Mouse (Mus musculus): ENCODE results near the gene D6Ertd527e.

Gene D6Ertd527e

GRCm38 (mm10) chr6:87112125-87112524, 7.6 kb downstream of the D6Ertd527e start:
- no peak for DNase-seq

GRCm38 (mm10) chr6:87115981-87116380, 11.4 kb downstream of the D6Ertd527e start:
- DNase-seq: no peak

GRCm38 (mm10) chr6:87116596-87116995, 12.1 kb downstream of the D6Ertd527e start:
- no peak for DNase-seq

DNA sequence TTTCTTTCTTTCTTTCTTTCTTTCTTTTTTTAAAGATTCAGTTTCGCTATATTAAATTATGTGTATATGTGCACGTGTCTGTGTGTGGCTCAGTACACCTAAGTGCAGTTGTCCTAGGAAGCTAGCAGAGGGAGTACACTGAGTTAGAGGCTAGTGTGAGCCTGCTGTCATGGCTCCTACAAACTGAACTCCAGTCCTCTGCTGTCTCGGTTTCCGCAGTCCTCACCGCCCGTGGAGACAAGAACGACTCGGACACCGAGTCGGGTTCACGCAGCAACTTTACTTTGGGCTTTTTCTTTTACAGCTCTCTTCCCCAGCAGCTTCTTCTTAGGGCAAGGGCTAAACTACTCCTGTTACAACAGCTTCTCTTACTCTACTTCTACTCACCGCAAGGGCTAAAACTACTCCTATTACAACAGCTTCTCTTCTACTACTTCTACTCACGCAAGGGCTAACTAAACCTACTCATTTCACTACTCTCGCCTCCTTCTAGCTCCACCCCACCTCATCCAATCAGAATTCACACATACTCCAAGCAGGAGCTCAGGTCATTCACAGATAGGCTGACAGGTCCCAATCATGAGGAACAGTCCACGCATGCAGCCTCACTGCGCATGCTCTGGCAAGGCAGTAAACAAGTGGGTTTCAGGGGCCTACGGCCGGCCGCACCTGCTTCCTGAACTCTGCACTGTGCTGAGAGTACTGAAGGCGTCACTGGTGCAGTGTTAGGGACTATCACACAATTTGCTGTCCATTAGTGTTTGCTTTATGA, 14.7 kb downstream of the D6Ertd527e start:
- peak; percentile 72 to 81 for DNase-seq

DNA sequence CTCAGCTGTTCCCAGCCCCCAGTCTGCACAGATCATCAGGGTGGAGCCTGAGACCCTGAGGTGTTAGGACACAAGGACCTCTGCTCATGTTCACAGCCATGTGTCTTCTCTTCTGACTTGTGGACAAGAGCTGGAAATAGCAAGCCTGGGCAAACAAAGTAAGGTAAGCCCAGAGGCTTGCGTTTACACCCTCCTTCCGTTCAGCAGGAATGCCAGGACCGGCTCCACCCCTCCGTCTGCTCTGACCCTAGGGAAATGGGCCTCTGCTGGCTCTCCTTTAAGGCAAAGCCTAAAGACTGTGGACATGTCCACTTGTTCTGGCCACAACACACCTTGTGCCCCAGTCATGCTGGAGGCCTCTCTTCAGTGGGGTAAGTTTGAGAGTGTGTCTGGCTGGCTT, 15.4 kb downstream of the D6Ertd527e start:
- peak in 1 of 2 experiments; percentile 20 for DNase-seq

GRCm38 (mm10) chr6:87120661-87121060, 16.1 kb downstream of the D6Ertd527e start:
- DNase-seq: no peak

DNA sequence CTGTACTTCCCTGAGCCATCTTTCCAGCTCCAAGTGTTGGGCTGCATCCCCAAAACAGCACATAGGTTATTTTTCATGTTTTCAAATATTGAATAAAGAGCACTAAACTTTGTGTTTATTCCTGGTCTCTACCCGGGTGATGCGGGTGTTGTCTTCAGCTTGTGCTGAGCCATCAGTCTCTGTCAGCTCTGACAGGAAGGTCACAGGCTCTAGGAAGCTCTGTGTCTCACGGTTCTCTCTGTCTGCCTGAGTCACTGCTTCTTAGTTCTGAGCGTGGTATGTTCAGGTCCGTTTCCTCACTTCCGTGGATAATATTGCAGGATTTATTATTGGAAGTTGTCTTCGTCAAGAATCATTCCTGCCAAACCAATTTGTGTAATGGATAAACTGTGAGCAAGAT, 17.4 kb downstream of the D6Ertd527e start:
- no peak for DNase-seq

DNA sequence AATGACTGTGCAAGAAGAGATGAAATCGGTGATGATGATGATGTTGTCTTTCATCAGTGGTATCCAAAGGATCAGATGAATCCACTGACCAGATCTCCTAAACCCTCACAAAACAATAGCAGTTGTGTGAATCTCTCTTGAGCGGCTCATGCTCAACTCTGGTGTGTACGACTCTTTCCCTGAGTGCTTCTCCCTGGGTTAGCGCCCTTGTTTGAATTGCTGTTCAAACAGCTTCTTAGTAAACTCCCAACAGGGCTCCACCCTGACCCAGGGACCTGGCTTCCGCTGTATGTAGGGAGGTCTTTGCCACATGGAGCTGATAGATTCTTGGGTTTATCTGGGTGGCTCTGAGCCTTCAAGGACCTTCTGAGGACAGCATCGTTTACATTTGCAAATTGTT, 18.9 kb downstream of the D6Ertd527e start:
- DNase-seq: no peak

- no peak for DNase-seq
These were observed 19.4 kb downstream of the D6Ertd527e start for GRCm38 (mm10) chr6:87123973-87124372.

GRCm38 (mm10) chr6:87127049-87127753, 22.7 kb downstream of the D6Ertd527e start:
- no peak for DNase-seq

DNA sequence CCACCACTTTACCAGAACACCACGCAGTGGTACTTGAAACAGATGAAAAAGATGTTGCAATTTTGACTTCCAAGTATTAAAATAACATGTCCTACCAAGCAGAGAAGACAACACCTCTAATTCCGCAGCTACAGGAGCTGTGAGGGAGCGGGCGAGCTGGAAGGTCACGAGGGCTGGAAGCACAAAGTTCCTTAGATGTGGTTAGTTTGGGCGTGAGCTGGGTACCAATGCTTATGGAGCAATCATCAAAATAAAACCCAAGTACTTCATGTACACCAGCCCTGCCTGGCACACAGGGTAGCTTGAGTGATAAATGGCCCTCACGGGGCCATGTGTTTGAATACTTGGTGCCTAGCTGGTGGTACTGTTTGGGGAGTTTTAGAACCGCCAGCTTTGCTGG, 25.3 kb downstream of the D6Ertd527e start:
- no peak for DNase-seq

DNA sequence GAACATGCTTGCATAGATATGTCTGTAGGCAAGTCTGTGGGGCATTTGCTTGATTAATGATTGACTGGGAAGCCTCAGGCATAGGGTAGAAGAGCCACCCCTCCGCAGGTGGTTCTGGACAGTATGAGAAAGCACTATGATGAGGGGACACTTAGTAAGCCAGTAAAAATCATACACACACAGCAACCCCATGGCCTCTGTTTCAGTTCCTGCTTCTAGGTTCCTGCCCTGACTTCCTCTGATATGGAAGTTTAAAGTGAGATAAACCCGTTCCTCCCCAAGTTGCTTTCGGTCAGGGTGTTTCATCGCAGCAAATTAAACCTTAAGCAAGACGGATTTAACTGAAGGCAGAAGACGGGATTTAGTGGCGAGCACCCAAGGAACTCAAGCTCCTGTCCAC, 26.1 kb downstream of the D6Ertd527e start:
- DNase-seq: no peak

GRCm38 (mm10) chr6:87131078-87131477, 26.5 kb downstream of the D6Ertd527e start:
- DNase-seq: no peak

DNA sequence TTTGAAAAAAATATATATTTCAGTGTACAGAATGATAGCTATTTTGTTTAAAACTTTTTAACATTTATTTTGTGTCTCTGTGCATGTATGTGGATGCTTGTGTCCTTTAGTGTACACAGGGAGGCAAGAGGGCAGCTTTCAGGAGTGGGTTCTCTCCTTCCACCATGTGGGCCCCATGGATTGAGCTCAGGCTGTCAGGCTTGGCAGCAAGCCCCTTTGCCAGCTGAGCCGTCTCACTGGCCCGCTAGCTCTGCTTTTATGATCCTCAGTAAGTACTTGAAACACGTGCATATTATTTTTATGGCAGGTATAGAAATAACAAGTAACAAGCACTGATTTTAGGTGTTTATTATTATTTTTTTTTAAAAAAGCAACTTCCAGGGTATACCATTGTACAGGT, 29.0 kb downstream of the D6Ertd527e start:
- no peak for DNase-seq

- DNase-seq: no peak
These were observed 29.5 kb downstream of the D6Ertd527e start for GRCm38 (mm10) chr6:87133966-87134546.

DNA sequence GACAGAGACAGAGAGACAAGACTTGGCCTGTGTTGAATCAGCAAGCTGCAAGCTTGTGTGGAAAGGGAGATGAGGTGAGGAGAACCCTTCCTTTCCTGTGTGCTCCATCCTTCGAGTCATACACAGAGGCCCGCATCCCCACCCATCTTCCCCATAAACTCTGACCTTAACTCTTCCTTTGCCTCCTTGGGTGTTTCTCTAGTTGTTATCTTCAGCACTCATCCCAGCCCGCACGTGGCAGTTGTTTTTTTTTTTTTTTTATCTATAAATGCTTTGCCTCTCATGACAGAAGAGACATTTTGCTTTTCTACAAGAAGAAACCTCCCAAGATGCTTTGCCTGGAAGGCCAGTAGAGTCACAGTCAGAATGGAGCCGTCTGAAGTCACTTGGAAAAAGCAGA, 33.9 kb downstream of the D6Ertd527e start:
- no peak for DNase-seq

DNA sequence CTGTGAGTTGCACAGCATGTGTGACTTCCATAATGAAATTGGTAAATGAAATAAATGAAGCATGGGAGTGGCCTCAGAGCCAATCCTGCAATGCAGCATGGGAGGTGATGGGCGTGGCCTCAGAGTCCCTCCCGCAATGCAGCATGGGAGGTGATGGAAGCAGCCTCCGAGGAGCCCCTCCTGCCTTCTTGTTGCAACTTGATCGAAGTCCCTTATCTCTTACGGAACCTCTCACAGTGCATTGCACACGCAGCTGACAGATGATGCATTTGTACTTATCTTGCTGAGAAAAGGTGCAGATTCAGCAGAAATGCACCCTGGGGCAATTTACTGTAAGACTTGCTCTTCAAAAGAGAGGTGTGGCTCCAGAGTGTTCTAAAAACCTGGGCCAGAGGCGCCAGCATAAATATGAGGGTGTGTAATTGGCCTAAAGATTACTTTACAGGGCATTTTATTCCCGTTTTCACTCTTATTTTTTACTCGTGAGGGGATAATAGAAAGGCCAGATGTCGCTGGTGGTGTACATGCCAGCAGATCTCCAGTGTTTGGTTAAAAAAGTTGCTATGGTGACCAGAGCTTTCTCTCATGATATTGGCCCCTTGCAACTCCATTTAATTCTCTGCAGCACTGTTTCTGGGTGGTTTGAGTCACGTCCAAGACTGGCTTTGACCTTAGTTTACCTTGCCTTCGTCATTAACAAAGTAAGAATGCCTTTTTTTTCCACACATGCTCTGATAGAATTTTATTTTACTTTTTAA, 35.4 kb downstream of the D6Ertd527e start:
- no peak for DNase-seq

GRCm38 (mm10) chr6:87142239-87142638, 37.7 kb downstream of the D6Ertd527e start:
- no peak for DNase-seq

GRCm38 (mm10) chr6:87143594-87143993, 39.0 kb downstream of the D6Ertd527e start:
- no peak for DNase-seq

DNA sequence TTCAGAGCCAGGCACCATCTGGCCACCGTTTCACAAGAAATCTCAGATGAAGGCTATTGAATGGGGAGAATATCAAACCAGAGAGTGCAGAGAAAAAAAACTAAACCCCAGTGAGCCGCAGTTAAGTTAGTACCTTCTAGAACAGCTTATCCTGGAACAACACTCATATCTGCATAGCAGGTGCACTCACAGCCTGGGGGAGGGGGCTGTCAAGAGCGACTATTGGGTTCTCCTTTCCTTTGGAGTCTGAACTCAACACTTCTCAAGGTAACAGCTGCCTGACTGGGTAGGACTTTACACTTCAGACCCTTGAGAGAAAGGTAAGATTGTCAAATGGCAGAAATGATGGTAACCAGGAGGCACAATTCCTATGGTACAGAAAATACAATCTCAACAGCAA, 43.4 kb downstream of the D6Ertd527e start:
- DNase-seq: peak; percentile 28 to 61

DNA sequence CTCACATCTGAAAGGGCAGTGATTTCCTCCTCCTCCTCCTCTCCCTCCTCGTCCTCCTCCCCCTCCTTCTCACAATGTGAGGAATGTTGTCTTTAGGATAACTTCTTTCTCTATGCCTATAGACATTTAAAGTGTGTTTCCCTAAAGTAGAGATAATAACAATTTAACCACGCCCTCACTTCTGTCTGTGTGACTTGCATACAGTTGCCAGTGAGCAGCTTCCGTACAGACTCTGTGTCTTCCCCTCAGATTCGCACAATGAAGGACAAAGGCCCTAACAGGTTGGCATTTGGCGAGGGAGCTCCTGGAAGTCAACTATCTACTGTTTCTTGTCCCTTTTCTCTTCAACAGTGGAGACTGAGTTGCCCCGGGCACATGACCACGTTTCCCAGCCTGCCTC, 45.9 kb downstream of the D6Ertd527e start:
- DNase-seq: no peak

DNA sequence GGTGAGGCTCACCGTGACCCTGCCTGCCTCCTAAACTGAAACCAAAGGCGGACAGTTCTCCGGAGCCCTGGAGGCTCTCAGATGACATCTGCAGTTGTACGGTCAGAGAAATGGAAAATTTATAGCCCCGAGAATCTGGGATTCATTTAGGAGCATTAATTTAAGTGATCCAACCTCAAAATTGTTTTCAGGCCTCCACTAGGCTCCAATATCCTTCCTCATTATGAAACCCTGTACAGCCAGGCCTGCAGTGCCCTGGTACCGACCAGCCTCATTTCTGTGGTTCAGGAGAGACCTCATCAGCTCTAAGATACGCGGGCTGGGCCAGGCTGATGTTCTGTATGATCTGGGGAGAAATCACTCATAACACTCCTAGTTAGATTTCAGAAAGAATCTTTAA, 46.9 kb downstream of the D6Ertd527e start:
- no peak for DNase-seq
